Mouse (Mus musculus): Measurements from ENCODE around the gene Slc25a36. TPM values are rescaled to one million over a fixed set of nuclear protein-coding genes. Genes with fewer than 3 reads are reported as not detected.

Slc25a36 gene
- polyA plus RNA-seq, 1 experiment, result 8.5 TPM

GRCm38 (mm10) chr9:97133178-97133577 lies 22.2 kb upstream of the Slc25a36 start:
- no peak for DNase-seq (ENCODE audit: low read depth in 1 of 2, low spot score in 2 of 2)
- Histone ChIP-seq H3K27me3 (ENCODE audit: control insufficient read depth, insufficient read depth, low read length) (no peaks in the 10 kb centered on the region), H3K4me1 (ENCODE audit: control insufficient read depth, insufficient read depth, insufficient read length) (no peaks in the 10 kb centered on the region), H3K27ac (ENCODE audit: insufficient read depth, low read length) (no peak overlapping the region), H3K36me3 (ENCODE audit: control insufficient read depth, insufficient read depth, low read length) (no peaks in the 10 kb centered on the region), H3K4me3 (ENCODE audit: extremely low read depth, insufficient read depth, insufficient read length) (no peak overlapping the region)
- TF ChIP-seq CTCF (IDR thresholded peaks at IDR 0.05; ENCODE audit: extremely low read depth, insufficient read depth, insufficient read length, insufficient replicate concordance), result no peak
- no peak for TF ChIP-seq POLR2A (IDR thresholded peaks at IDR 0.05; ENCODE audit: low read depth, low read length)
- 57% methylated on average over 8 of the region's 8 CpGs for WGBS

- WGBS, result 87% methylated on average over 5 of the region's 5 CpGs
- Histone ChIP-seq H3K27ac (ENCODE audit: insufficient read depth, low read length) (no peak overlapping the region), H3K4me3 (ENCODE audit: extremely low read depth, insufficient read depth, insufficient read length) (no peak overlapping the region), H3K4me1 (ENCODE audit: control insufficient read depth, insufficient read depth, insufficient read length) (no peaks in the 10 kb centered on the region), H3K36me3 (ENCODE audit: control insufficient read depth, insufficient read depth, low read length) (no peaks in the 10 kb centered on the region), H3K27me3 (ENCODE audit: control insufficient read depth, insufficient read depth, low read length) (no peaks in the 10 kb centered on the region)
- TF ChIP-seq POLR2A (IDR thresholded peaks at IDR 0.05; ENCODE audit: low read depth, low read length) (no peak), CTCF (IDR thresholded peaks at IDR 0.05; ENCODE audit: extremely low read depth, insufficient read depth, insufficient read length, insufficient replicate concordance) (no peak)
- DNase-seq (ENCODE audit: low read depth in 1 of 2, low spot score in 2 of 2), result no peak
These were observed 19.0 kb upstream of the Slc25a36 start for GRCm38 (mm10) chr9:97130001-97130400.

- Histone ChIP-seq H3K27me3 (ENCODE audit: control insufficient read depth, insufficient read depth, low read length) (no peaks in the 10 kb centered on the region), H3K27ac (ENCODE audit: insufficient read depth, low read length) (no peak overlapping the region), H3K4me1 (ENCODE audit: control insufficient read depth, insufficient read depth, insufficient read length) (no peaks in the 10 kb centered on the region), H3K4me3 (ENCODE audit: extremely low read depth, insufficient read depth, insufficient read length) (no peak overlapping the region), H3K36me3 (ENCODE audit: control insufficient read depth, insufficient read depth, low read length) (no peaks in the 10 kb centered on the region)
- DNase-seq (ENCODE audit: low read depth in 1 of 2, low spot score in 2 of 2), result no peak
- TF ChIP-seq CTCF (IDR thresholded peaks at IDR 0.05; ENCODE audit: extremely low read depth, insufficient read depth, insufficient read length, insufficient replicate concordance), result no peak
- TF ChIP-seq POLR2A (IDR thresholded peaks at IDR 0.05; ENCODE audit: low read depth, low read length), result no peak
- 74% methylated on average over 23 of the region's 23 CpGs for WGBS
These were observed 13.2 kb upstream of the Slc25a36 start for GRCm38 (mm10) chr9:97123934-97124692.

- no peaks in the 10 kb centered on the region for H3K27me3 ChIP-seq (ENCODE audit: control insufficient read depth, insufficient read depth, low read length)
- H3K4me3 ChIP-seq (ENCODE audit: extremely low read depth, insufficient read depth, insufficient read length), result no peak overlapping the region
- TF ChIP-seq POLR2A (IDR thresholded peaks at IDR 0.05; ENCODE audit: low read depth, low read length) (no peak), CTCF (IDR thresholded peaks at IDR 0.05; ENCODE audit: extremely low read depth, insufficient read depth, insufficient read length, insufficient replicate concordance) (no peak)
- no peaks in the 10 kb centered on the region for H3K36me3 ChIP-seq (ENCODE audit: control insufficient read depth, insufficient read depth, low read length)
- DNase-seq (ENCODE audit: low read depth in 1 of 2, low spot score in 2 of 2), result no peak
- 86% methylated on average over 2 of the region's 2 CpGs for WGBS
- no peaks in the 10 kb centered on the region for H3K4me1 ChIP-seq (ENCODE audit: control insufficient read depth, insufficient read depth, insufficient read length)
- H3K27ac ChIP-seq (ENCODE audit: insufficient read depth, low read length), result no peak overlapping the region
These were observed 10.5 kb upstream of the Slc25a36 start for GRCm38 (mm10) chr9:97121432-97121831.

DNA sequence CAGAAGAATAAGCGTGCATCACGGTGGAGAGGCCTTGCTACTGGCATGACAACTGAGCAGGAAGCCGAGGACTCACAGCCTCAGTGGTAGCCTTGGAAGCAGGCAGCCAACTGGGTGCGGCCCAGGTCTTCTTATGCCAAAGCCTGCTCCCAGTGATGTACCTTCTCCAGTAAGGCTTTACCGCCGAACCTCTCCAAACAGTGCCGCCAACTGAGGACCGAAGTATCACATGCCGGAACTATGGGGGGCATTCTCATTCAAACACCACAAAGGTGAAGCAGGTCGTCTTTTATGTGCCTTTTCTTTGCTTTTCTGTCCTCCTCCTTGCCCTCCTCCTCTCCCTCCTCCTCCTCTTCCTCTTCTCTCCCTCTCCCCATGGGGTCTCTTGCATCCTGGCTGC lies 3.3 kb upstream of the Slc25a36 start:
- Histone ChIP-seq H3K36me3 (ENCODE audit: control insufficient read depth, insufficient read depth, low read length) (no peaks in the 10 kb centered on the region), H3K4me1 (ENCODE audit: control insufficient read depth, insufficient read depth, insufficient read length) (peaks cover 3% of the 10 kb centered on the region; the same call in 1 of the 2 replicates), H3K27me3 (ENCODE audit: control insufficient read depth, insufficient read depth, low read length) (no peaks in the 10 kb centered on the region), H3K4me3 (ENCODE audit: extremely low read depth, insufficient read depth, insufficient read length) (no peak overlapping the region), H3K27ac (ENCODE audit: insufficient read depth, low read length) (no peak overlapping the region)
- no peak for DNase-seq (ENCODE audit: low read depth in 1 of 2, low spot score in 2 of 2)
- WGBS, result 93% methylated on average over 10 of the region's 10 CpGs
- TF ChIP-seq CTCF (IDR thresholded peaks at IDR 0.05; ENCODE audit: extremely low read depth, insufficient read depth, insufficient read length, insufficient replicate concordance) (no peak), POLR2A (IDR thresholded peaks at IDR 0.05; ENCODE audit: low read depth, low read length) (no peak)

DNA sequence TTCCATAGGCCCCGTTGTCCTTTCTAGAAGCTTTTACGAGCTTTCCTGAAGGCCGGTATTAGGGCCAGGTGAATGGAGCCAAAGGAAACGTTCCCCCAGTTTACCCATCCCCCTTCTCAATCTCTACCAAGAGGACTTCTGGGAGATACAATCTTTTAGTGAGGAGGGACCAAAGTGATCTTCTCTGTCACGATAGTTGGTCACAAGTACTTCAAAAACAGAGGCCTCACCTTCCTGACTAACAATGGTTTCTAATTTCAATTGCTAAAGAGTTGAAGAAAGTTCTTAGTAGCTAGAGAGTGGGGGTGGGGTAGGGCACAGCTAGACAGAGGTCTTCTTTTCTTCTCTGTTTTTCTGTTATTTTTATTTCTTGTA lies 2.6 kb upstream of the Slc25a36 start:
- no peak overlapping the region for H3K4me3 ChIP-seq (ENCODE audit: extremely low read depth, insufficient read depth, insufficient read length)
- H3K36me3 ChIP-seq (ENCODE audit: control insufficient read depth, insufficient read depth, low read length), result no peaks in the 10 kb centered on the region
- H3K27me3 ChIP-seq (ENCODE audit: control insufficient read depth, insufficient read depth, low read length), result no peaks in the 10 kb centered on the region
- H3K4me1 ChIP-seq (ENCODE audit: control insufficient read depth, insufficient read depth, insufficient read length), result peaks cover 5% of the 10 kb centered on the region
- WGBS, result 78% methylated on average over 5 of the region's 5 CpGs
- DNase-seq (ENCODE audit: low read depth in 1 of 2, low spot score in 2 of 2), result no peak
- H3K27ac ChIP-seq (ENCODE audit: insufficient read depth, low read length), result no peak overlapping the region
- no peak for TF ChIP-seq POLR2A (IDR thresholded peaks at IDR 0.05; ENCODE audit: low read depth, low read length)
- no peak for TF ChIP-seq CTCF (IDR thresholded peaks at IDR 0.05; ENCODE audit: extremely low read depth, insufficient read depth, insufficient read length, insufficient replicate concordance)

DNA sequence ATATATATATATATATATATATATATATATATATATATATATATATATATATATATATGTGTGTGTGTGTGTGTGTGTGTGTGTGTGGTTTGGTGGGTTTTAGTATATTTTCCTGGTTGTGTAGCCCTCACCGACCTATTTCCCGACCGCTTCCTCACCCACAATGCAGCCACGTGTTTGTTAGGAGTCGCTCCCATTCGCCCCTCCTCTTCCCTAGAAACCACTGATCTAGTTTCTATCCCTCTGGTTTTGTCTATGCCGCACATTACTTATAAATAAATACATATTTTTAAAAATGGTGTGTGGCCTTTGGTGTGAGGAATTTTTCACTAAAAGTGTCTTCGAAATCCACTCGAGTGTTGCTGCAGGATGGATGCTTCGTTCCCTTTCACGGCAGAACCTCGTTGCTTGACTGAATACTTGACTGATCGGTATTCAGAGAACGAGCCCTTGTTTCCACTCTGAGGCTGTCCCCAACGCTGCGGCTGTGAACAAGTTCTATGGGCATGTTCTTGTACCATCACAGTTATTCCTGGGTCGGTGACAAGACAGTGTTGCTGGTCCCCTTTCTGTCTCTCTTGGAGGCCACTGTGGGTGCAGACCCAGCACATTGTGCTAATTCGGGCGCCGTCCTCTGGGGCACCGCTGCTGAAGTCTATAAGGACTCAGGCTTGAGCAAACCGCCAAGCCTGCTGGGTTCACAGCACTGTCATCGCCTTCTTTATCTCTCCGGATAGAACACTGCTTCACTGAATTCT lies 2.0 kb upstream of the Slc25a36 start:
- H3K27me3 ChIP-seq (ENCODE audit: control insufficient read depth, insufficient read depth, low read length), result no peaks in the 10 kb centered on the region
- no peaks in the 10 kb centered on the region for H3K36me3 ChIP-seq (ENCODE audit: control insufficient read depth, insufficient read depth, low read length)
- no peak overlapping the region for H3K27ac ChIP-seq (ENCODE audit: insufficient read depth, low read length)
- H3K4me3 ChIP-seq (ENCODE audit: extremely low read depth, insufficient read depth, insufficient read length), result no peak overlapping the region
- TF ChIP-seq POLR2A (IDR thresholded peaks at IDR 0.05; ENCODE audit: low read depth, low read length) (no peak), CTCF (IDR thresholded peaks at IDR 0.05; ENCODE audit: extremely low read depth, insufficient read depth, insufficient read length, insufficient replicate concordance) (no peak)
- H3K4me1 ChIP-seq (ENCODE audit: control insufficient read depth, insufficient read depth, insufficient read length), result peaks cover 5% of the 10 kb centered on the region
- no peak for DNase-seq (ENCODE audit: low read depth in 1 of 2, low spot score in 2 of 2)
- 89% methylated on average over 24 of the region's 24 CpGs for WGBS
